Mouse (Mus musculus) telencephalon, adult 2 months (tissue): ENCODE results near the gene Pinlyp.
"Not testable (repeated sequence)": the region's sequence is repeated elsewhere in the genome, so short reads cannot be mapped to it uniquely, and the experiment has no call there.

Experiments
- DNase-seq: peaks from one replicate; pipeline ENCODE4 v3.0.0-alpha.2; 2011; ENCODE audit warnings: low read depth, low spot score

Gene Pinlyp

GRCm38 (mm10) chr7:24524978-24525377 lies 20.9 kb downstream of the Pinlyp start:
- DNase-seq: no peak

GRCm38 (mm10) chr7:24523723-24524122 lies 22.2 kb downstream of the Pinlyp start:
- no peak for DNase-seq

- DNase-seq: no peak
These were observed 23.1 kb downstream of the Pinlyp start for GRCm38 (mm10) chr7:24522805-24523204.

- not testable (repeated sequence) for DNase-seq
These were observed 25.9 kb downstream of the Pinlyp start for GRCm38 (mm10) chr7:24520054-24520453.

GRCm38 (mm10) chr7:24519130-24519529 lies 26.8 kb downstream of the Pinlyp start:
- no peak for DNase-seq

GRCm38 (mm10) chr7:24517654-24518053 lies 28.3 kb downstream of the Pinlyp start:
- DNase-seq: peak; percentile 83

- DNase-seq: no peak
These were observed 28.8 kb downstream of the Pinlyp start for GRCm38 (mm10) chr7:24517077-24517476.

GRCm38 (mm10) chr7:24516319-24516718 lies 29.6 kb downstream of the Pinlyp start:
- DNase-seq: not testable (repeated sequence)

GRCm38 (mm10) chr7:24512355-24512754 lies 33.6 kb downstream of the Pinlyp start, which contains the start of gene AC161166.1:
Gene AC161166.1, minus strand, starts transcription at chr7:24512455.
- DNase-seq: no peak

- no peak for DNase-seq
These were observed 38.2 kb downstream of the Pinlyp start for GRCm38 (mm10) chr7:24507726-24508114.

- DNase-seq: peak; percentile 88
These were observed 38.8 kb downstream of the Pinlyp start, which contains the start of gene Zfp428 for GRCm38 (mm10) chr7:24506838-24507725. Gene Zfp428, plus strand, starts transcription at chr7:24507006.

GRCm38 (mm10) chr7:24506476-24506837 lies 39.5 kb downstream of the Pinlyp start:
- no peak for DNase-seq

- DNase-seq: no peak
These were observed 39.9 kb downstream of the Pinlyp start for GRCm38 (mm10) chr7:24506065-24506459.

- DNase-seq: no peak
These were observed 40.4 kb downstream of the Pinlyp start for GRCm38 (mm10) chr7:24505447-24506064.

GRCm38 (mm10) chr7:24504868-24505267 lies 41.0 kb downstream of the Pinlyp start:
- DNase-seq: no peak

GRCm38 (mm10) chr7:24504004-24504403 lies 41.9 kb downstream of the Pinlyp start:
- DNase-seq: no peak

GRCm38 (mm10) chr7:24501492-24501891 lies 44.4 kb downstream of the Pinlyp start:
- DNase-seq: no peak

GRCm38 (mm10) chr7:24500929-24501328 lies 45.0 kb downstream of the Pinlyp start:
- DNase-seq: no peak

GRCm38 (mm10) chr7:24499856-24500577 lies 45.9 kb downstream of the Pinlyp start:
- no peak for DNase-seq
